Mouse (Mus musculus) layer of hippocampus, postnatal 10 days (tissue): ENCODE measurements around the gene Exosc2. TPM values are rescaled to one million over a fixed set of nuclear protein-coding genes. Genes with fewer than 3 reads are reported as not detected.
"Not testable (repeated sequence)": the region's sequence is repeated elsewhere in the genome, so short reads cannot be mapped to it uniquely, and the experiment has no call there.

Experiments used
- DNase-seq, 2 experiments: peaks; one replicate each; pipeline ENCODE4 v3.0.0; 2021; ENCODE audit warnings: low spot score in 2 of 2
- total RNA-seq, 2 experiments: library from RNA; stranded (reverse); gene quantifications; 2 replicates each; pipeline ENCODE4 v1.2.3; 2021

Gene Exosc2
- total RNA-seq, 2 experiments from 2014 or later, result 18.9 to 23.4 TPM

GRCm38 (mm10) chr2:31663804-31664180, 6.7 kb upstream of the Exosc2 start:
- no peak for DNase-seq

- no peak for DNase-seq
Measured at GRCm38 (mm10) chr2:31667332-31667731, 3.2 kb upstream of the Exosc2 start.

DNA sequence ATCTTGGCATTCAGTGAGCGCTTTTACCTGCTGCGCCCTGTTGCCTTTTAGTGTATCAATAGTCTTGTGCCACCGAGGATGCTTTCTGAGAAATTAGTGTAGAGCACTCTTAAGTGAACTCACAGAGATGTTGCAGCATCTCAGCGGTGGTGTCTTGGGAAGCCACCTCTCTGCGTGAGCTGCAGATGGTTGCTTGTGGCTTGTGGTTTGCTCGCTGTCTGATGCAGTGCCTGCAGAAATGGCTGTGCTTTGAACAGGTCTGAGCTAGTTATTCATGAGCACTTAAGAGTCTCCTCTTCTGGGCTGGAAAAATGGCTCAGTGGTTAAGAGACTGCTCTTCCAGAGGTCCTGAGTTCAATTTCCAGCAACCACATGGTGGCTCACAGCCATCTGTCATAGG, 8.1 kb downstream of the Exosc2 start:
- no peak for DNase-seq

- not testable (repeated sequence) for DNase-seq
Measured at GRCm38 (mm10) chr2:31681051-31681707, 10.7 kb downstream of the Exosc2 start.

- no peak for DNase-seq
Measured at GRCm38 (mm10) chr2:31681731-31682235, 11.3 kb downstream of the Exosc2 start.

DNA sequence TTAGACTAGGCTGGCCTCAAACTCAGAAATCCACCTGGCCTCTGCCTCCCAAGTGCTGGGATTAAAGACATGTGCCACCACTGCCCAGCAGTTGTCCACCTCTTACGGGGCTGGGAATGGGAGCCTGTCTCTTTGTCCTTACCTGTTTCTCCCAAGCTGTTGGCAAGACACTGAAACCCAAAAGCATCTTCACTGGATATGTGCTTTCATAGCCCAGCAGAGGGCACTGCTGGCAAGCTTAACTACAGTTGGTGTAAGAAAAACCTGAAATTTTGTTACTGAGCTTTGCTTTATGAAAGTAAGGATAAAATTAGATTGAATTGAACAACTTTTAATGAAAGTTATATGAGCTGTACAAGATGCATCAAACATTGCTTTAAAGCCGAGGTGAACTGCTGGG, 13.2 kb downstream of the Exosc2 start:
- peak; percentile 69 to 75 for DNase-seq

DNA sequence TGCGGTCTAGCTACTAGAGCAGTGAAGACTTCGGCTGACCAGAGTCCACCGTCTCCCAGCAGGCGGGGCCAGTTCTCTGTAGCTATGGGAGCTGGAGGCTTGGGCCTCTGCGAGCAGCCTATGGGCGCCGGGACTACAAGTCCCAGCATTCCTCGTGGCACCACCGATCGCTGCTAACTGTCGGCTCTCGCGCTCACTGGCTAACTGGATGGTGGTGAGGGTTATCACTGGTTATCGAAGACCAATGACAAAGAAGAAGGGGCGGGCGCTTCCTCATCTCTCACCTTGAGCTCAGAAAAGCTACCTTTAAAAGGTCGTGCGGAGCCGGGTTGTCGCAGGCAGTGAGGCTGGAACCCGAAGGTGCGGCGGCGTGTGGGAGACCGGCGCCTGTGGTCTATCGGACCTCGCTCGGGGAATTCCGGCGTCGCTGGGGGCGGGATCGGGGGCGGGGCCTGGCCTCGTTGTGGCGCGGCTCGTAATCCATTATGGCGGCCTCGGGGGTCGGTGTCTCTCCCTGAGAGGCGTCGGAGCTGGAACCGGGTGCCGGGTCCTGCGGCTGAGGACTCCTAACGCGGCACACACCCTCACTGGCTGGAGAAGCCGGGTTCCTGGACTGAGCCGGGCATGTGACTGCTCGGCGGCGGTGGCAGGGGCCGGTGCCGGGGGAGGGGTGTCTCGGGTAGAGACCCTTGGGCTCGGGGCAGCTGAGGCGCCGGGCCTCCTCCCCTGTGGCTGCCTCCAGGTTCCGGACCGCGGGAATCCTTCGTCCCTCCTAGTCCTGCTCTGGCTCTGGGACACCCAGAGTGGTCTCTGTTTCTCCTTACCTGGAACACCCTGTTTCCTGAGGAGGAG, 17.8 kb downstream of the Exosc2 start, which contains the start of gene Abl1:
Gene Abl1, plus strand, starts transcription at position 303 of the 852 bp plus-strand sequence.
- DNase-seq, result peak; percentile 90 to 92

DNA sequence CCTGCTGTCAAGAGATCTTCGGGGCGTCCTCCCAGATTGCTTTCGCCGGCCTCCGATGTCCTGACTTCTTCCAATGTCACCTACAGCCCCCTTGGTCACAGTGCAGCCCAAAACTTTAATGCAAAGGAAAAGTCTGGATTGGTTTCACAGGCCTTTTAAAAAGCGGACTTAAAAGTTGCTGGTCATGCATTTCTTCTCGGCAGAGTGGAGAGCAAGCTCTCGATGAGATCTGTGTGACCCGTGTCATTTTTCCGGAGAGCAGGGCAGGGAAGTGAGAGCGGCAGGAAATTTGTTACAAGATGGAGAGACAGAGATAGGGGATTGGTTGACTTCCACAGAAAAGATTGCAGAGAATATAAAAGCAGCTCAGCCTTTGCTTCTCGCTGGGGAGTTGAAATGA, 18.5 kb downstream of the Exosc2 start:
- no peak for DNase-seq

GRCm38 (mm10) chr2:31690063-31690462, 19.5 kb downstream of the Exosc2 start:
- no peak for DNase-seq

DNA sequence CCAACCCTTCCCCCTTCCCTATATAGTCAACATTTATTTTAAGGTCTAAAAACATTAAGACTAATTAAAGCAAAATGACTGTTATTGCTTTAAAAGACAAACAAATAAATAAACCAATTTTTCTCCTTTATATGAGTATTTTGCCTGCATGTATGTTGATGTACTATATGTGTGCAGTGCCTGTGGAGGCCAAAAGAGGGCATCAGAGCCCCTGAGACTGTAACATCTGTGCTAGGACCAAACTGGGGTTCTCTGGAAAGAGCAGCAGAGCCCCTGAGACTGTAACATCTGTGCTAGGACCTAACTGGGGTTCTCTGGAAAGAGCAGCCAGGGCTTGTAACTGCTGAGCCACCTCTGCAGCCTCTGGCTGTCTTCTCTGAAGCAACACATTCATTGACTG, 27.7 kb downstream of the Exosc2 start:
- no peak for DNase-seq

DNA sequence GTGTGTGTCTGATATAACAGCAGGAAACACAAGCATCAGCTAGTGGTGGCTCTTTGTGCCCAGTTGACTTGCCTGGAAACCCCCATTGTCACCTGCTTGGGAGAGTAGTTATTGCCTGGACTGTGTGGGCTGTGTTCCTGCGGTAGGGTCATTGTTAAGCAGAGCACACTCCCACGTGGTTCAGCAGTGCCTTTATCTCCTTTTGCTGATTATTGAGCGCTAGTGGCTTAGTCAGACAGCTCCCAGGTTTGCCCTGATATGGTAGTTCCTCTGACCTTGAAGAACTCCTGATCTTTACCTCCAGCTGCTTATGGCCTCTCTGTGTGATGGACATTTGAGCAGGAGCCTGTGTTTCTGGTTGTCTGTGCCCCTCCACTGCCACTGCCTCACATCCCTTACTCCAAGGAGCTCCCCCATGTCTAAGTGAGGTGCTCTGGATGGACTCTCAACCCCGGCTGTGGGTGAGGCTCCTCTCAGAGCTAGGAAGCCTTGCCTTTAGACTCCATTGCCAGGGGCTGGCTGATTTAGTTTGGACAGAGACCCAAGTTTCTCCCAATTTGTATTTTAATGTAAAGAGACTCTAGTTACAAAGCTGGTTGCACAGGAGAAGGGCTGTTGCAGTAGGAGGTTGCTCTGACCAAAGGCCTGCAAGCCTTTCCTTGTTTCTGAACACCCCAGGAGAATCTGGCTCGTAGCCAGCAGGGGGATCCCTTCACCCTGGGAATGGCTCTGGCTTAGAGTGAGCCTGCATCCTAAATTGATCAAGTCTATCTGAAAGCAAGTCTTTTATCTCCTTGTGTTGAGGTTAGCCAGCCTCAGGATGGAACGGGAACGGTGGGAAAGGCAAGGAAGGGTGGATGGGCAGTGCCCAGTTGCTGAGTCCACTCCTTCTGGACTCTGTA, 30.3 kb downstream of the Exosc2 start:
- no peak for DNase-seq

DNA sequence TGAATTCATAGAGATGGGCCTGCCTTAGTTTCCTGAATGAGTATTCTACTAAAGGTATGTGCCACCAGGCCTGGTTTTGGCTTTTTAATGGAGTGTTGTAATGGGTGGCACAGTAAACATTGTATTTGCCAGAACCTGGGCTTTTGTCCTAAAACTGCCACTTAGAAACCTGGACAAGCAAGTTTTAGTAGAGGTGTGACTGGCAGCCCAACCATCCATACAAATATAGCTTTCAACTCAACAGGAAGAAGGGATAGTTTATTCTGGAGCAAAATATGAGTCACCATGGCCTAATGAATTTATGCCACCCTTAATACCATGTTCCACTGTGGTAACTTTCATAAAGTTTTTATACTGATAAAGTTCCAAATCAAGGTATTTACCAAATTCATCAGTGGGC, 32.7 kb downstream of the Exosc2 start:
- no peak for DNase-seq

GRCm38 (mm10) chr2:31705914-31706313, 35.4 kb downstream of the Exosc2 start:
- DNase-seq, result no peak

GRCm38 (mm10) chr2:31706531-31706930, 36.0 kb downstream of the Exosc2 start:
- no peak for DNase-seq

DNA sequence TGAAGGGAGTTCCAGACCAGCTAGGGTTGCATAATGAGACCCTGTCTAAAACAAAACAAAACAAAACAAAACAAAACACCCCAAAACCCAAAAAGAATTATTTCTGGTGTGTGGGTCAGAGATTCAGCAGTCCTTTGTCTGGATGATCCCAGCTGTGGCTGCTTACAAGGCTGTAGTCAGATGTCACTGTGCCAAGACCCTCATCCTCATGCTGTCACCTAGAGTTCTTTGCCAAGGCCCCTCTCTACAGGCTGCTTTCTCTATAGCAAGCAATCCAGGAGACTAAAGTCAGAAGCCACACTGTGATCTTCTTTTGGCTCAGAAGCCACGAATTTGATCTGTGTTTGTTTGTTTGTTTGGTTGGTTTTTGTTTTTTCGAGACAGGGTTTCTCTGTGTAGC, 42.2 kb downstream of the Exosc2 start:
- no peak for DNase-seq

GRCm38 (mm10) chr2:31713813-31714212, 43.3 kb downstream of the Exosc2 start:
- no peak for DNase-seq

GRCm38 (mm10) chr2:31714780-31715179, 44.3 kb downstream of the Exosc2 start:
- DNase-seq, result no peak

DNA sequence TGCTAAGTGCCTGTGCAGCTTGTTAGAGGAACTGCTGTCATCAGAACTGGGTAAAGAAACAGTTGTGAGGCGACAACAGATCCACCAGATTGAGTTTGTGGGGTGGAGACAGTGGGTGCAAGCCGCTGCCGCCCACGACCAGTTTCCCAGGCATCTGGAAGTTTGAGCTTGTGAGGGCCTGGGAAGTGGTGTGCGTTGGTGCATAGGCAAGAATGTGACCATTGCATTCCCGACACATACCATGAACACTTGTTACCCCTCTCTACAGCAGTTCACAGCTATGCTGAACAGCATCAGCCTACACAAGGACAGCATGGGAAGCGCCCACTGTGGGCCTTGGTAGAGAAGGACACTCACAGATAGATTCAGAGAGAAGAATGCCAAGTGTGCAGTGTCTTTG, 45.5 kb downstream of the Exosc2 start:
- DNase-seq, result no peak

DNA sequence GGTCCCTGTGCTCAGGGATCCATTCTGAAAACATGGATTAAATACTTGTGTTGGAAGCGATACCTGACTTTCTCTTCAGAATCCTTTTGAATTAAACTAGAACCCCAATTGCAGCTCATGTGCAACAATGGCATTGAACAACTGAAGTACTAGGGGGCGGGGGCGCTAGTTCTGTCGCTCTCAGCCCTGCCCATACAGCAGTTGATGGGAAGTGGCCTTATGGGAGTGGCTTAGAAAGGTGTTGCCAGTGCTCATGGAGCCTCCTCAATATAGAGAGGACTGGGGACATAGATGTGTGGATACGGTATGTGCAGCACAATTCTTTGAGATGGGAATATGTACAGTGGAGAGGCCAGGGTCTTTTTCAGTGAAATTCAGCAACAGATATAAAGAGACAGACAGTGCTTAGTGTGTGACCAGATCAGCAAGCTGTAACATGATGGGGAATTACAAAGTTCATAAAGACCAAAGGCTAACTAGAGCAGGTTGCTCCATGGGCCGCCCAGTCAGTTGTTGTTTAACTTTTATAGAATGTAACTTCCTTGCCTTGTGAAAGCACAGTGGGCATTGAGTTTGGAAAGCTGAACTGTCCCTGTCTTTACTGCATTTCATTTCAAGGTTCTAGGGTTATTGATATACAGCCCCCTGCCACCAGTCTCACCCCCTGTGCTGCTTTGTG, 48.8 kb downstream of the Exosc2 start:
- no peak for DNase-seq

- DNase-seq, result no peak
Measured at GRCm38 (mm10) chr2:31719944-31720343, 49.4 kb downstream of the Exosc2 start.

- DNase-seq, result peak; percentile 40 to 44
Measured at GRCm38 (mm10) chr2:31720783-31721182, 50.3 kb downstream of the Exosc2 start.
